Mouse (Mus musculus) spleen, postnatal 10 days (tissue): ENCODE data around the gene Lrp8.

ENCODE experiments used
- DNase-seq, 2 experiments: peaks; one replicate each; pipeline ENCODE4 v3.0.0; 2021 to 2022; ENCODE audit warnings: low spot score in 2 of 2

Lrp8 gene

GRCm38 (mm10) chr4:107844971-107845370 is 42.9 kb downstream of the Lrp8 start:
- DNase-seq: peak; percentile 72 to 87

GRCm38 (mm10) chr4:107846795-107847194 is 44.7 kb downstream of the Lrp8 start:
- no peak for DNase-seq

- DNase-seq: no peak
Observed at GRCm38 (mm10) chr4:107848546-107848945, 46.5 kb downstream of the Lrp8 start.

DNA sequence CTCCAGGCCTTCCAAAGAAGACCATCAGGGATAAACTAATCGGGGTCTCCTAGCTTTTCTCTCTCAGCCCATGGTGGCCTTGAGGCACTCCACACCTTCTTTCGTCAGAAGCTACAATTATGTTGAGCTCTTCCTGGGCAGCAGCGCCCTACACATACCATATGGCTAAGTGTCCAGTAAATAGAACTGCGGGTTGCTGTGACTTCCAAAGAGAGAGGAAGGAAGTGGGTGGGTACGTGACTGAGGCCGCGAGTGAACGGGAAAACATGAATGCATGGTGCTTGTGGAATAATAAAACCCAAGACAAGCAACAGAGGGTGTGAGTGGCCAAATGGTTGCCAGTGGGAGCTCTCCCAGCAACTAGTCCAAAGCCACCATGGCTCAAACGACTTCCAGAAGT is 47.6 kb downstream of the Lrp8 start:
- no peak for DNase-seq

DNA sequence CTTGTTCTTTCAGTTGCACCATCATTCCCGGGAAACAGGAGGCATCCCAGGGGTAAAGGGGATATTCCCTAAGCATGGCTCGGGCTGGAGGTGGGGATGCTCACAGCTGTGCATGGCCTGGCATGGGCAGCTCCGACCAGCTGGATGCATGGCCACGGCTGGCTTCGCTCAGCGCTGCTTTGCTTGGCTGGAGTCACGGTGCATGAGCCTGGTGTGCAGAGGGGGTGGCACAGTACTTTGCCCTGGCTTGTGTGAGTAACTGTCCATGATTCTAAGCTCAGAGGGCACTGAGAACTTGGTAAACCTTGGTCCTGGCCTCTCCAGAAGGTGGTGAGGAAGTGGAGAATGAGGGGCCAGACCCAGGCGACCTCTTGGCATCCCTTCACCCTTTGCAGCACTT is 48.0 kb downstream of the Lrp8 start:
- no peak for DNase-seq

GRCm38 (mm10) chr4:107853333-107853732 is 51.3 kb downstream of the Lrp8 start:
- no peak for DNase-seq

GRCm38 (mm10) chr4:107853836-107854235 is 51.8 kb downstream of the Lrp8 start:
- no peak for DNase-seq

- no peak for DNase-seq
Observed at GRCm38 (mm10) chr4:107856958-107857686, 55.1 kb downstream of the Lrp8 start.

- no peak for DNase-seq
Observed at GRCm38 (mm10) chr4:107858995-107859394, 56.9 kb downstream of the Lrp8 start.

DNA sequence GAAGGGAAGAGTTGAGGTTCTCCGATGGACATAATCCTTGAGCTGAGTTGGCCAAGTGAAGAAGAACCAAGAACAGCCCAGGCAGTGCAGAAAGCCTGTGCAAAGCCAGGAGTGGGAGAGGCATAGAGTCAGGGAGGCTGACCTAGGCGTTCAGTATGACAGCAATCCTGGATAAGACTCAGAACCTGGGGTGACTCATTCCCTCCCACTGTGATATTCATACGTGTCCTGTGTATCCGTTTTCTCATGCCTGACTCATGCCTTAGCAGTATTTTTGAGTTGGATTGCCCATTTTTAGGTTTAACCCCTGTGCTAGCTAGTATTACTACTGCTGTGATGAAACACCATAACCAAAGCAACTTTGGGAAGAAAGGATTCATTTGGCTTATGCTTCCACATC is 62.8 kb downstream of the Lrp8 start:
- DNase-seq: no peak

- DNase-seq: peak; percentile 92 to 98
Observed at GRCm38 (mm10) chr4:107879254-107880050, 77.4 kb downstream of the Lrp8 start, which contains the start of gene Magoh. Gene Magoh, plus strand, starts transcription at chr4:107879755.

DNA sequence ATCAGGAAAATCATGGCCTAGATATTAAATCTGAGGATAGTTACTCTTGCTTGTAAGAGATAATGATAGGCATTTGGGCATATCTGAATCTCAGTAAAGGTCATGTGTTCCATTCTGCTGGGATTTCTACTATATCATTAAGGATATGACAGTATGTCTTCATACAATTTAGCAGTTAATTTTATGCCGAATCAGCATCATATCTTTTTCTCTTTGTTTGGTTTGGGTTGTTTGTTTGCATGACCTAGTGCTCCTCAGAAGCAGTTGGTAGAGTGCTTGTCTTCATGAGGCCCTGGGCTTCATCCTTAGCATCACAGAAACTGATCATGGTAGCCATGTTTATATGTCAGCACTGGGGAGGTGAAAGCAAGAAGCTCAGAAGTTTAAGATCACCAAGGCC is 79.6 kb downstream of the Lrp8 start:
- no peak for DNase-seq

- DNase-seq: no peak
Observed at GRCm38 (mm10) chr4:107886371-107886770, 84.3 kb downstream of the Lrp8 start.

- DNase-seq: no peak
Observed at GRCm38 (mm10) chr4:107889385-107889730, 87.3 kb downstream of the Lrp8 start.

- DNase-seq: peak; percentile 89 to 94
Observed at GRCm38 (mm10) chr4:107889731-107890432, 87.8 kb downstream of the Lrp8 start, which contains the start of gene 0610037L13Rik. Gene 0610037L13Rik, plus strand, starts transcription at chr4:107889813.

DNA sequence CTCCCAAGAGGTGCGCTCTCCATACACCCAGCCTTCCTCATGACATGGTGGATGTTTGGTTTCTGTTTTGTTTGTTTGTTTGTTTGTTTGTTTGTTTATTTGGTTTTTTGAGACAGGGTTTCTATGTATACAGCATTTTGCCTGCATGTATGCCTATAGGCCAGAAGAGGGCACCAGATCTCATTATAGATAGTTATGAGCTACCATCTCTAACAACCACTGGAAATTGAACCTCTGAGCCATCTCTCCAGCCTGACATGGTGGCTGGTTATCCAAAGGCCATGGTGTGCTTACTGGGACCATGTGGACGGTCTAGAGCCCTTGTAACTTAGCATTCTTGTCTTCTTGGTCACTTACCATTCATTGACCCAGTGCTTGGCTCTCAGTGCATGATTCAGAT is 90.6 kb downstream of the Lrp8 start:
- DNase-seq: no peak

DNA sequence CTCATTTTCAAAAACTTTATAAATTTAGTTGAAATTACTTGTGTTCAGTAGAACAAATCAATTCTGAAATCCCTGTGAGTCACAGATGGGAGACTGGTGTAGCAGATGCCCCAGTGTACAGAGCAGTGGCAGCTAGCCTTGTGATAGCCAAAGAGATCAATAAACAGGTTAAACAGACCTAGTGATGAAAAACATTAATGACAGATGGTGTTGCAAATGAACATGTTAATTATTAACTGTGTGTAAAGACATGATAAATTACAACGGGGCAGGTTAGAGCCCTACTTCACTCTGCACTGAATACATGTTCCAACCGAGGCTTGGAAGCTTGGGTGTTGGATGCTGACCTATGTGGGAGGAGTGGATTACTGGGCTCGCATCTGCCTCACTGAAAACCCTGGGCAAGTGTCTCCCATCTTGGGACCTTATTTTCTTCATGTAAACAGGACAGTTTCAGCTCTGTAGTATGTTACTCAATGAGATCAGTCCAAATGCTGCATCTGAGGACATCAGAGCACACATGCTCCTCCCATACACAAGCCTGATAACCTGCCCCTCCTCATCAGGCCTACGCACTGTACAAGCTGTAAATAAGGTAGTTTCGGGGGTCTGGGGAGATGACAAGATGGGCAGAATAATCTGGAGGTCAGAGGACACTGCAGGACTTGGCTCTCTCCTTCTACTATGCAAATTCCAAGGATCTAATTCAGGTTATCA is 97.3 kb downstream of the Lrp8 start:
- DNase-seq: no peak

DNA sequence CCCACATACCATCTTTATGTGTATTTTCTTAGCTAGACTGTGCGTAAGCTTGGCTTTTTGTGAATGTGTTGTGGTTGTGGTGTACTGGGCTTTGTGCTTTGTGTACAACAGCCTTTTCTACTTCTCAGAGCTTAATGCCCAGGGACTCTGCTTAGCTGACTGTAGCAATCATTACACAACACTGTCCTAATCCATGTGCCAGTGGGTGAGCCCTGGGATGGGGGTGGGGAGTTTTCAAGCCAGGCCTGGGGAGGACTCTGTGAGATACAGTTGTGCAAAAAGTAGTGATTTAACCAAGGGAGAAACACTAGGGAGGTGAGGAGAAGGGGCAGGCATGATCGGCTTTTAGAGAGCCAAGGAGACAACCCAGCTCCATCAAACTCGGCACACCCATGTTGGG is 98.1 kb downstream of the Lrp8 start:
- DNase-seq: no peak

- DNase-seq: no peak
Observed at GRCm38 (mm10) chr4:107904252-107904651, 102.2 kb downstream of the Lrp8 start.

DNA sequence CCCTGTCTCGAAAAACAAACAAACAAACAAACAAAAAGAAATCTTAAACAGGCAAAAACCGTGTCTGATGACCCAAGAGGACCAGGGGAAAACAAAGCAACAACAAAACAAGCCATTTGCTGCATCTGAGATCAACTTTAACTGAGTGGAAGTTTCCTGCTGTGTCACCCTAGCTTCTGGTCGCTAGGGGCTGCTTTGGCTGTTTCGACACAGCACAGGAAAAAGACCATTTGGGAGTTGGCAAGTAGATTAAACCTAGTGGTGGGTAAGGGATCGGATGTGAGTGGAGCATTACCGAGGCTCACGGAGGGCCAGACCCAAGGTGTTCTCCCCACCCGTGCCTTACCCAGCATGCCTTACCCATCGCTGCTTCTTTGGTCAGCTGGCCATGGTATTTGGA is 104.5 kb downstream of the Lrp8 start:
- DNase-seq: no peak

- DNase-seq: no peak
Observed at GRCm38 (mm10) chr4:107910020-107910419, 108.0 kb downstream of the Lrp8 start.

- no peak for DNase-seq
Observed at GRCm38 (mm10) chr4:107920336-107920735, 118.3 kb downstream of the Lrp8 start.
